Mouse (Mus musculus) ovary, adult 18-20 months (tissue): ENCODE measurements around the gene Svs3b.
"Not testable (repeated sequence)": the region's sequence is repeated elsewhere in the genome, so short reads cannot be mapped to it uniquely, and the experiment has no call there.

ENCODE experiments used
- DNase-seq: peaks from one replicate; pipeline ENCODE4 v3.0.0; 2022; ENCODE audit warnings: low spot score, mixed read lengths

Gene Svs3b

GRCm38 (mm10) chr2:164256540-164256939, at the start of gene Svs3b:
Gene Svs3b, minus strand, starts transcription at chr2:164256640.
- not testable (repeated sequence) for DNase-seq

GRCm38 (mm10) chr2:164288968-164289367, 32.5 kb upstream of the Svs3b start, which contains the start of gene Svs3a:
Gene Svs3a, plus strand, starts transcription at chr2:164289268.
- not testable (repeated sequence) for DNase-seq

DNA sequence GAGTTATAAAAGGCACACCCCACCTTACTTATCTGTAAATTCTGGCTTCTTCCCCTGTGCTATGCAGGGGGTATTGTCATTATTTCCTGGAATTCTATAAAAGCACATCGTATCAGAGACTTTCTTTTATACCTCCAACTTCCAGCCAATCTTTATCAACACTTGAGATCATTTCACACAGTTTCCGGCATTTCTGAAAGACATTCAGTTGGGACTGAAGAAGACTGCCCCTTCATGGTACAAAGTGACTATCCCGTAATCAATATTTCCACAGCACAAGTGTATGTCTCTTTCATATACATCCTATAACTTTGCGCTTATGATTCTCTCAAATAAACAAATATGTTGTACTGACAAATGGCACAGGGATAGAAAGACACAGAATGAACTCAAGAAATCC, 21.9 kb upstream of the Svs3b start, which contains the start of gene Svs4:
Gene Svs4 (minus strand): TSS at position 101 of the 400 bp plus-strand sequence.
- DNase-seq = no peak

- no peak for DNase-seq
Measured at GRCm38 (mm10) chr2:164238366-164238765, 18.1 kb downstream of the Svs3b start, which contains the start of gene Svs2. Gene Svs2, minus strand, starts transcription at chr2:164238466.

- DNase-seq = no peak
Measured at GRCm38 (mm10) chr2:164232671-164233070, 23.8 kb downstream of the Svs3b start.

DNA sequence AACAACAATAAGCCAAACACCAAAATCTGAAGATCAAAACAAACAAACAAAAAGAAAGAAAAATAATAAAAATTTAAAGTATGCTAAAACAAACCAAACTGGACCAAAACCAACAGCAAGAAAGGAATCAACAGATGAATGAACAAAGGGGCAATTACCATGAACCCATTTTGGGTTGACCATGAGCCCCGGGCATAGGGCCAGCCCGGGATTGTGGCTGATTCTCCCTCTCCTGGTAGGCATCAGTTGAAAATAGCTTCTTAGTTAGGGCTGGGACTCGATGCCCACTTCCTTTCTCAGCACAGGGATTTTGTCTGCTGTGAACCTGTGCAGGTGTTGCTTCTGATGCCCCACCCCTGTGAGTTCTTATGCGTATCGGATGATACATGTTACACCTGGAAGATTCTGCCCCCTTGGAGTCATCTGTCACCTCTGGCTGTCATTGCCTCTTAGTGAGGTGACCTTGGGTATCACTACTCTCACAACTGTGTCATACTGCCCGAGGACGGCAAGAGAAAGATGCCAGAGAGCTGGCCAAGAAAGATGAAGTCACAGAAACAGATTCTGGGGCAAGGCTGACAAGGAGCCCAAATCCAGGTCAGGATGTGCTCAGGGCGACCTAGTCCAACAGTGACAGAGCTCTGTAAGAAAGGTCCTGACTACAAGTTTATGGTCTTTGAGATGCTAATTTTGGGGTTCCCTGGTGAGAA, 27.9 kb downstream of the Svs3b start:
- DNase-seq = no peak

DNA sequence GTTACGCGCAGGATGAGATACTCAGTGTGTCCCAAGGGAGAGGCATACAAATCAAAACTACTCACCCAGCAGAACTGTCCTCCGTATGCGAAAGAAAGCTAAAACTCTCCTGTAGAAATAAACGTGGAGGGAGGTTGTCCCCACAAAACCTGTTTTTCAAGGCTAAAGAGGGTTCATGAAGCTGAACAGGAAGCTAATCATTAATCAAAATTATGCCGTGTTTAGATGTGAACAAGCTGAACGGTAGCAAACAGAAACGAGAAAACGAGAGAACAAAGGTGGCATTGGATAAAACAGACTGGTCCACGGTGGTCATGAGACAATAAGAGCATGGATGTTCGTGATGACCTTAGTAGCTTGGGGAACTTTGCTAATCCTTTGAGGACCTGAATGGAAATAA, 34.9 kb downstream of the Svs3b start, which contains the start of gene Wfdc15b:
Gene Wfdc15b (minus strand): TSS at position 139 of the 400 bp plus-strand sequence.
- no peak for DNase-seq

DNA sequence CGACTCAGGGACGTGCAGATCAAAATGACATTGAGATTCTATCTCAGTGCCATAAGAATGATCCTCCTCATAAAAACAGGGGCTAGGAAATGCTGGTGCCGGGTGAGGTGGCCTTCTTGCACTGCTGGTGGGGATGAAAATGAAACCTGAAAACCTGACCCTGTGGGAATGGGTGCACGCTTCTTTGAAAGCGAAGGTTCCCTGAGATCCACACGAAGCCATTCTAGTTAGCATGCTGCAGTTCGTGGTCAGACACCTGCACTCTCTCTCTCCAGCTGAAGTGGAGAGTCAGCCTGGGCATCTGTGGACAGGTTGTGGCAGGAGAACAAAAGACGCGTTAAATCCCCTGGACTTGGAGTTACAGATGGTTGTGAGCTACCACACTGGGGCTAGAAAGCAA, 37.1 kb downstream of the Svs3b start:
- DNase-seq = no peak

DNA sequence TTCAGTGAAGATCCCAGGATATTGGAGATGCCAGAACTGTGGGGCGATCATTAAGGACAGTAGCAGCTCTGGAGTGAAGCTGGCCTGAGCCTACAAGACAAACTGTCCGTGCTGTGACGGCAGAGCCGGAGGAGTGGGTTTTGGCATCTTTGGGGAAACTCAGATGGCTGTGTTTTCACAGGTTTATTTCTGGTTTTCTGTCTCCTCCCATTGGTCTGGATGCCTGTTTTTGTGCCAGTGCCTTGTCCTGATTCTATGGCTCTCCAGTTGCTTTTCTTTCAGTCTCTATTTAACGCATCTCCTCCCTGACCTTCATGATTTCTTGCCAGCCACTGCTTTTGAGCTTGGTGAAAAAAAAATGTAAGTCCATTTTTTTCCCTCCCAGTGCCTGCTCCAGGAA, 43.7 kb downstream of the Svs3b start:
- DNase-seq = no peak

DNA sequence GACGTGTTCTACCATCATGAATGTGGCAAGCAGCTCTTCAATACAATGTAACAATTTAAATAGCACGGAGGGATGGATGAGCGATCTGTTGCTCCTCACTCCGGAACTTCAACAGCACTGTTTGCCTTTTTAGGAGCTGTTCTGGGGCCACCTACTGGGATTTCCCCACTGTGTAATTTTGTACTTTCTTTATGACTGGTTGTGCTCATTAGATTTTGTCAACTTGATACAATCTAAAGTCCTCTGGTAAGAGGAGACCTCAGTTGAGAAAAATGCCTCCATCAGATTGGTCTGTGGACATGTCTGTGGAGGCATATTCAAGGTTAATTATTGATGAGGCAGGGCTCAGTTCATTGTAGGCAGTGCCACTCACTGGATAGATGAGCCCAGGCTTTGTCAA, 45.5 kb downstream of the Svs3b start:
- DNase-seq = no peak

- DNase-seq = no peak
Measured at GRCm38 (mm10) chr2:164206676-164207075, 49.8 kb downstream of the Svs3b start.

DNA sequence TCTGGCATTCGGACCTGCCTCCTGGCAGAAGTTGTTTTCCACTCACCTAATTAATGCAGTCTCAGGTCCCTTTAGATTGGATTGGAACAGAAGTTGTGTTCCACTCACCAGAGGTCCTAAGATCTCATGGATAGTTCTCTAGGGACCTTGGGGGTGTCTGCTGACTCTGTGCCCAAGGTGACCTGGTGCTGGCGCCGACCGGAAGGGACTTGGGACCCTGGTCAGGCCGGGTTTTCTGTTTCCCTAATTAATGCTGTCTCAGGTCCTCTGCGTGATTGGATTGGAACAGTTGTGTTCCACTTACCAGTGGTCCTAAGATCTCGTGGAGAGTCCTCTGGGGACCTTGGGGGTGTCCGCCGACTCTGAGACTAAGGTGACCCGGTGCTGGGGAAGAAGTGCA, 50.4 kb downstream of the Svs3b start:
- DNase-seq = not testable (repeated sequence)
